Mouse (Mus musculus) cortical plate, adult 2 months (tissue): Measurements from ENCODE around the gene Vwa8. TPM values are rescaled to one million over a fixed set of nuclear protein-coding genes. Genes with fewer than 3 reads are reported as not detected.

Experiments
- H3K27ac ChIP-seq: fragments of 200-500 bp; 2 replicates; pipeline ENCODE4 v1.5.1; 2012; ENCODE audit warnings: low read length, control low read depth, inconsistent platforms; ENCODE audit not compliant: insufficient read depth
- H3K4me1 ChIP-seq: fragments of 200-500 bp; 2 replicates; pipeline ENCODE4 v1.6.1; 2011; ENCODE audit warnings: low read length; ENCODE audit not compliant: control insufficient read depth, insufficient read depth
- H3K4me3 ChIP-seq: fragments of 200-500 bp; 2 replicates; pipeline ENCODE4 v1.5.1; 2011; ENCODE audit warnings: mild to moderate bottlenecking, low read length, control low read depth; ENCODE audit not compliant: insufficient read depth
- CTCF ChIP-seq: fragments of 200-500 bp; IDR thresholded peaks from 2 replicates; pipeline ENCODE4 v1.5.1; 2011; ENCODE audit warnings: mild to moderate bottlenecking, control low read depth, low read length; ENCODE audit not compliant: insufficient read depth; ENCODE audit errors: extremely low read depth
- POLR2A ChIP-seq: fragments of 200-500 bp; IDR thresholded peaks from 2 replicates; pipeline ENCODE4 v1.6.1; 2011; ENCODE audit warnings: mild to moderate bottlenecking, low read length, control low read depth; ENCODE audit not compliant: insufficient read depth; ENCODE audit errors: extremely low read depth
- polyA plus RNA-seq: library from polyadenylated mRNA; depleted of rRNA; stranded (reverse); fragments of >200 nt; gene quantifications from 2 replicates; pipeline ENCODE4 v1.2.3, GENCODE M21; 2012

Gene Vwa8
- polyA plus RNA-seq, 1 experiment, result 29.3 TPM

DNA sequence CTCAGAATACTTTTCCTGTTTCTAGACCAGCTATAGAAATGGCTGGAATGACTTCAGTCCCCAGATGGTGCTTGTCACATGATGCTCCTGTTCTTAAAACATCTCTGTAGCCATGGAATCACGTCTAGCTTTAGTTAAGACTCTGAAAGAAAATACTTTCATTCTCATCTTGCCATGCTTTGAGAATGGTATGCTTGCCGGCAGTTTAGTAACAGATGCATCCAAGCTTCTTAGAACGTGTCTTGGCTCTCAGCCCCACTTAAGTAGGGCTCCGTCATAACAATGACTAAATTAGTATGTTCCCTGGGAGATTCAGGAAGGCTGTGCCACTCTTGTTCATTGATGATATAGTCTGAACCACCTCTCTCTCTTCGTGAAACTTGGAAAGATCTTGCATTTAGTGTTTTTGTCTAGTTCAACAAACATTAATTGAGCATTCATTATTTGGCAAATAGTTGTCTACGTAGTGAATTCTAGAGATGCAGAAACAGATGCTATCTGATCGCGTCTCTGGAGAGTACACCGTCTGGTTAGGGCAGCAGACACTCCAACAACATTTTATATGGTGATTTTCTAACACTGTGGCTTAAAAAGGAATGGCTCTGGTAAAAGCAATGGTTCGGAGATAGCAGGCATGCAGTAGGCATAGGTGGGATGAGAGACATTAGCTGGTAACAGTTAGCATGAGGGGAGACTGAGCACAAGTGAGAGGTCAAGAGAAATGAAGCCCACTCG lies 93.1 kb downstream of the Vwa8 start:
- no peak overlapping the region for H3K4me3 ChIP-seq
- TF ChIP-seq POLR2A (no peak), CTCF (no peak)
- peaks cover 5% of the 10 kb centered on the region for H3K4me1 ChIP-seq
- 0 out of 2 replicates have a peak overlapping the region, but pooled peaks have one; percentile 16 for H3K27ac ChIP-seq

DNA sequence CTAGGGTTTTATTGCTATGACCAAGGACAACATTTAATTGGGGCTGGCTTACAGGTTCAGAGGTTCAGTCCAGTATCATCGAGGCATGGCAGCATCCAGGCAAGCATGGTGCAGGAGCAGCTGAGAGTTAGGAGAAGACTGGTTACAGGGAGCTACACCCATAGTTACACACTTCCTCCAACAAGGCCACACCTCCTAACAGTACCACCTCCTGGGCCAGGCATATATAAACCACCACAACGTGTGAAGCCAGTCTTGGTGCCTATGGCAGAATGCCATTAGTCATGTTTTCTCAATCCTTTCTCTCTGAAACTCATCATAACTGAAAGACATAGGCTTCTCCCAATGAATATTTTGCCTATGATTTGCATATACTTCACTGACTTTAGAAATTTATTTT lies 106.9 kb downstream of the Vwa8 start:
- Histone ChIP-seq H3K27ac (no peak overlapping the region), H3K4me3 (no peak overlapping the region), H3K4me1 (peaks cover 2% of the 10 kb centered on the region; the same call in 1 of the 2 replicates)
- TF ChIP-seq CTCF (no peak), POLR2A (no peak)

DNA sequence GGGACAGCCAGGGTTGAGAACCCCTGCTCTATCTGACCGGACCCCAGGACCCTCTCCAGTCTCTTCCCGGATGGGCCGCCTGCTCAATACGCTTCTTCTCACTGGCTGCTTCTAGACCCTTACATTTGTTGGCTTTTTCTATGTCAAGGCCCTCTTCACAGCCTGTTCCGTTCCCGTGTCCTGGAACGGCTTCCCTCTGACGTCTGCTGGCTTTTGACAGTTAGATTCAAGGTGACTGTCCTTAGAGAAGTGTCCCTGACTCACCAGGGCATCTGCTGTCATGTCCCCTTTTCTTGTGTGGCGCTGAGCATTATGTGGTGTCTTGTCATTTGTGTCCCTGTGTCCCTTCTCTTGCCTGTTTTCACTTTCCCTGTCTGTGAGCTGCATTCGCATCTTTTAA lies 121.8 kb downstream of the Vwa8 start:
- Histone ChIP-seq H3K4me1 (no peaks in the 10 kb centered on the region), H3K4me3 (no peak overlapping the region), H3K27ac (no peak overlapping the region)
- no peak for TF ChIP-seq CTCF
- TF ChIP-seq POLR2A, result no peak

DNA sequence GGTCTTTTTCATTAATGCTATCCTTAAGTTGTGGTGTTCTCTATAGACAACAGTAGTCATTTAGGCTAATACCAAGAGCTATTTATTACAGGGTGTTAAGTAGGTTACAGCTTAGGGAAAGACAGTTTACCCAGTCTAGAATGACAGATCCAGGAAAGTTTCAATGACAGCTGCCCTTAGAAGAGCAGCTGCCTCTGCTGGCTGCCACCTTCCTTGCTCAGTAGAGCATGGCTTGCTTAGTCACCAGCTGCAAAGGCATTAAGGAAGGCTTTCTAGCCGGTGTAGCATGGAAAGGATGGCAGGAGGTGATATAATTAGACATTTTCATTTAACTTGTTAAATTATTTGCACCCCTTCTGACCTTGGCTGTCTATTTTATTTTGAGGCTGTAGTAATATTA lies 123.6 kb downstream of the Vwa8 start:
- no peak for TF ChIP-seq CTCF
- no peak for TF ChIP-seq POLR2A
- no peak overlapping the region for H3K4me3 ChIP-seq
- H3K4me1 ChIP-seq, result no peaks in the 10 kb centered on the region
- H3K27ac ChIP-seq, result no peak overlapping the region

DNA sequence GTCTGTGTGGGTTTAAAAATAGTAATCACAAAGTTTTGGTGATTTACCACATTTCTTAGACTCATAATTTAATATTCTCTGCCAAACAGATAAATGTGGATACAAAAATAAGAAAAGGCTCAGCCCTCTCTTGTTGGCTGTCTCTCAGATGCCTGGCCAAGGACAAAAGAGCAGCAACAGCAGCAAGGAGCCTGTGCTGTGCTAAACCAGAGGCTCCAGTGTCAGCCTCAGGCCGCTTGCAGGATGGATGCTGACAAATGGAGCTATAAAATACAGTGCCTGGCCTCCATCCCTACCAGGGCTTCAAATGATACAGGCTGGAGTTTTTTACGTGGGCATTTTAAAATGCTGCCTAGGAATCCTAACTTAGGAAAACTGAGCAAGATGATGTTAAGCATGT lies 134.3 kb downstream of the Vwa8 start:
- no peak for TF ChIP-seq CTCF
- TF ChIP-seq POLR2A, result no peak
- Histone ChIP-seq H3K4me3 (no peak overlapping the region), H3K27ac (no peak overlapping the region), H3K4me1 (peaks cover 3% of the 10 kb centered on the region)

DNA sequence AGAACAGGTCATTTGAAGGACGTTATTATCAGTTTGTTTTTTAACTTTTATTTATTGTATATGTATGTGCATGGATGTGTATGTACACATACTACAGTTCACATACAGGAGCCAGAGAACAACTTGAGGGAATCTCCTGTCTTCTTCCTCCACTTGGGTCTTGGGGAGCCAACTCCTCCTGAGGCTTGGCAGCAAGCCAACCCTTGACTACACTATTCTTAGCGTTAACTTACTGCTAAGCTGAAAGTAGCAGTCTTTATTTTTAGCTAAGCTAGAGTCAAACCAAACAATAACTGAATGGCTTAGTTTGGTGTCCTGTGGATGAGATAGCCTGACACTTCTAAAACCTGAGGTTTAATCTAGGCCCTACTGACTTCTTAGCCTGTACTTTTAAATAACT lies 135.4 kb downstream of the Vwa8 start:
- Histone ChIP-seq H3K4me3 (no peak overlapping the region), H3K4me1 (peaks cover 3% of the 10 kb centered on the region), H3K27ac (no peak overlapping the region)
- TF ChIP-seq POLR2A, result no peak
- TF ChIP-seq CTCF, result no peak

DNA sequence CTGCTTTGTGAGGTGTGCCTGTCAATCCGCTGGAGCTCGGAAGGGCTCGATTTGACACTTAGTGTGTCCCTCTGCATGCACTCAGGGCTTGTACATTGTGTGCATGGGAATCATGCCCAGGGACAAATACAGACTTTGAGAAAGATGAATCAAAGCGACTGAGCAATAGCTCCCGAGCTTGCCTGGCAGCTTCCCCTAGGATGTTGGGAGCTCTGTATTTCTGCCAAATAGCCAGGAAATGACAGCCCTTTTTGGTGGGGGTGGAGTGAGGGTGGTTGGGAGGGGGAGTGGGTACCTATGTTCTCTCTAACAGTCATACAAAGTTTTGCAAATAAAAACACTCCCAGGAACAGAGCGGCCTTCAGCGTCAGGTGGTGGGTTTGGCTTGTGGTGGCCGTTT lies 138.7 kb downstream of the Vwa8 start:
- TF ChIP-seq CTCF (no peak), POLR2A (no peak)
- Histone ChIP-seq H3K4me3 (no peak overlapping the region), H3K4me1 (peaks cover 3% of the 10 kb centered on the region), H3K27ac (no peak overlapping the region)

DNA sequence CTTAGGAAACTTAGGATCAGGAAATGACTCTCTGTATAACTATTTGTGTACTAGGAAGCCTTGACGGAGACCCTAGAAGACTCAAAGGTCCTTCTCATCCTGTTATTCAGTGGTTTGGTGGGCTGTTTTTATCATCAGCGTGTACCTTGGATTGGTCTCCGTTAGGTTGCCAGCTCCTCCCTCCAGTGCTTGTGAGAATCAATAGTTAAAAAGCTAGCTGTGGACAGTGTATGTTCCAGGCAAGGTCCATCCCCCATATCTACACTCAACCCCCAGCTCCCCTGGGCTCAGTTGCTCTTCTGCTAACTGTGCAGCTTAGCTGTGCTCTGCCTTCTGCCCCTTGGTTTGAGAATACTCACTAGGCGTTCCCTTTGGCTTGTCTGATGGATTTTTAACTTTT lies 143.6 kb downstream of the Vwa8 start:
- Histone ChIP-seq H3K4me1 (peaks cover under 1% of the 10 kb centered on the region; the same call in 1 of the 2 replicates), H3K27ac (no peak overlapping the region), H3K4me3 (no peak overlapping the region)
- TF ChIP-seq CTCF, result no peak
- no peak for TF ChIP-seq POLR2A

DNA sequence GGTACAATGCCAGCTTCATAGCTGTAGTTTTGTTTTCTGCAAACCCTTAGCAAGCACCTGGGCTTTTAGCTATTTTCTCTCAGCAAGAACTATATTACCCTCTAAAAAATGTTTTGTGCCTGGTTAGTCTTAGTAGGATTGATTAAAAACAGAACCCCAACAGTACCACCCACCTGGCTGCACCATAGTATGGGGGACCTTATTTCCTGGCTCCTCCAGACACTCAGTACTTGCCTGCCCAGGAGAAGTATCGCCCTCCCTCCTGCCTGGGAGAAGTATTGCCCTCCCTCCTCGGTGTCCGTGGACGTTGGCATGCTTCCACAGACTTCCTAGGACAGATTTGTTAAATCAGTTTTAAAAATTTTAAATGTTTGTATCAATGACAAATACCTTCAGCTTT lies 144.7 kb downstream of the Vwa8 start:
- no peak overlapping the region for H3K27ac ChIP-seq

DNA sequence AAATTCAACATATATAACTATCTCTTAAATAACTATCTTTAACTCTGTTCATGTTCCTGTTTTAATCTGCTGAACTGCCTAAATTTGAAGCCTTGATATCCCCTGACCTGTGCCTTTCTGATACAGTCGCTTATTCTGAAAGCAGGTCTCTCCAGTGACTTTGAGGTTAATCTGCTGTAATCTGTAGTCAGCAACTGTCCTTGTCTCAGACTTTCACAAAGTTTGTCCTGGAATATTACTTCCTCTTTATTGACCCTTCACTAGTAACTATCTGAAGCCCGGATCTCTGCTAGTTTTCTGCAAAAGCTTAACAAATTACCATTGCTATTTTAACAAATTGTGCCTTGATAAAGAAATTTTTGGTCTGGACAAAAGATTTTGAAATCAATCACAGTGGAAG lies 147.5 kb downstream of the Vwa8 start:
- Histone ChIP-seq H3K4me3 (no peak overlapping the region), H3K27ac (no peak overlapping the region), H3K4me1 (no peaks in the 10 kb centered on the region)
- TF ChIP-seq POLR2A (no peak), CTCF (no peak)

More for the DNA sequence above, 144.7 kb downstream of the Vwa8 start:
- TF ChIP-seq POLR2A (no peak), CTCF (no peak)
- no peak overlapping the region for H3K4me3 ChIP-seq
- no peaks in the 10 kb centered on the region for H3K4me1 ChIP-seq
